Mouse (Mus musculus) bone marrow macrophage, adult 2 months (primary cell): ENCODE measurements around the gene H2-DMb1.

ENCODE experiments used
- CTCF ChIP-seq: IDR thresholded peaks from 2 replicates; pipeline ENCODE4 v1.5.1; 2012; ENCODE audit warnings: low read depth, mild to moderate bottlenecking, low read length, moderate library complexity
- POLR2A ChIP-seq: IDR thresholded peaks from 2 replicates; pipeline ENCODE4 v1.6.1; 2012; ENCODE audit warnings: mild to moderate bottlenecking, low read depth, low read length, borderline replicate concordance

DNA sequence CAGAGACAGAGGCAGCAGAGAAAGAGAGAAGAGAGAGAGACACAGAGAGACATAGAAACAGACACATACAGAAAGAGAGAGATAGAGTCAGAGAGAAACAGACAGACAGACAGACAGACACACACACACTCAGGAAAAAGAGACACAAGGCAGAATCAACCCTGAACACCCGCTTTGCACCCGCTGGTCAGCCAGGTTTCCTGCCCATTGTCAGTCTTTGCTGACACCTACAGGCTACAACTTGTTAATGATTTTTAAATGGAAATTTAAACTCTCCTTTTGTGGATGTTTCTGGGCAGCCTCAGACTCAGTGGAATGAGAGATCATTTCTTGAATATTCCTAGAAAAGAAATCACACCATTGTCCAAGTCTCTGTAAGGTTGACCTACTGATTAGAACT lies 16.4 kb downstream of the H2-DMb1 start:
- TF ChIP-seq CTCF = peak; percentile 72
- no peak for TF ChIP-seq POLR2A
